Mouse (Mus musculus) cerebellum, adult 2 months (tissue): Measurements from ENCODE around the gene Tmem141. TPM values are rescaled to one million over a fixed set of nuclear protein-coding genes. Genes with fewer than 3 reads are reported as not detected.
A peak's percentile ranks its signal among the peaks of the same experiment; 100 is the strongest.

Experiments
- DNase-seq, 2 experiments: peaks; one replicate each; pipeline ENCODE4 v3.0.0; 2021
- H3K27ac ChIP-seq: fragments of 200-500 bp; 2 replicates; pipeline ENCODE4 v1.5.1; 2012; ENCODE audit warnings: low read length, control low read depth, inconsistent platforms; ENCODE audit not compliant: insufficient read depth
- H3K27me3 ChIP-seq: fragments of 200-500 bp; 2 replicates; pipeline ENCODE4 v1.6.1; 2012; ENCODE audit warnings: inconsistent platforms, mild to moderate bottlenecking, low read length, moderate library complexity; ENCODE audit not compliant: control insufficient read depth, insufficient read depth
- H3K4me1 ChIP-seq: fragments of 200-500 bp; 2 replicates; pipeline ENCODE4 v1.6.1; 2011; ENCODE audit warnings: low read length; ENCODE audit not compliant: control insufficient read depth, insufficient read depth
- H3K4me3 ChIP-seq: fragments of 200-500 bp; replicated peaks from 2 replicates; pipeline ENCODE3; 2011; ENCODE audit warnings: mild to moderate bottlenecking, low read depth, low read length, control low read depth; ENCODE audit not compliant: insufficient read depth
- CTCF ChIP-seq: fragments of 200-500 bp; IDR thresholded peaks from 2 replicates; pipeline ENCODE4 v1.5.1; 2011; ENCODE audit warnings: low read depth, mild to moderate bottlenecking, control low read depth, low read length, moderate library complexity, borderline replicate concordance; ENCODE audit not compliant: insufficient read depth
- POLR2A ChIP-seq: fragments of 200-500 bp; IDR thresholded peaks from 2 replicates; pipeline ENCODE4 v1.6.1; 2011; ENCODE audit warnings: low read length, control low read depth, borderline replicate concordance; ENCODE audit not compliant: insufficient read depth
- WGBS: fragments of 180-500 bp; shearing (Covaris S2); methylation state at CpG from one replicate; pipeline ENCODE4 v1.1.7; 2018; 5-methylcytosine and 5-hydroxymethylcytosine counted together
- polyA plus RNA-seq: library from polyadenylated mRNA; depleted of rRNA; stranded (reverse); fragments of >200 nt; gene quantifications from 2 replicates; pipeline ENCODE4 v1.2.3, GENCODE M21; 2012

Gene Tmem141
- polyA plus RNA-seq, 1 experiment: 85.7 TPM

- no peaks in the 10 kb centered on the region for H3K27me3 ChIP-seq
- DNase-seq: peak; percentile 84 to 86
- H3K27ac ChIP-seq: peak overlapping the region; percentile 96
Measured at GRCm38 (mm10) chr2:25579737-25580460, 41.9 kb downstream of the Tmem141 start.

GRCm38 (mm10) chr2:25578796-25579736 lies 42.7 kb downstream of the Tmem141 start:
- Histone ChIP-seq H3K27me3 (no peaks in the 10 kb centered on the region), H3K4me3 (peak overlapping the region; percentile 70), H3K27ac (peak overlapping the region; percentile 96), H3K4me1 (peaks cover 63% of the 10 kb centered on the region)
- DNase-seq: peak; percentile 68 to 81
- no peak for TF ChIP-seq POLR2A
- 10% methylated on average over 77 of the region's 77 CpGs for WGBS

More at GRCm38 (mm10) chr2:25579737-25580460, 41.9 kb downstream of the Tmem141 start:
- H3K4me1 ChIP-seq: peaks cover 70% of the 10 kb centered on the region
- WGBS: 5% methylated on average over 27 of the region's 27 CpGs
- peak overlapping the region; percentile 70 for H3K4me3 ChIP-seq
- TF ChIP-seq CTCF: peak; percentile 79
- TF ChIP-seq POLR2A: no peak

GRCm38 (mm10) chr2:25577951-25578795 lies 43.6 kb downstream of the Tmem141 start:
- WGBS: 12% methylated on average over 75 of the region's 75 CpGs
- Histone ChIP-seq H3K4me1 (peaks cover 60% of the 10 kb centered on the region), H3K27me3 (no peaks in the 10 kb centered on the region), H3K4me3 (peak overlapping the region; percentile 70), H3K27ac (peak overlapping the region; percentile 96)
- DNase-seq: peak; percentile 54 to 78
- no peak for TF ChIP-seq CTCF
- no peak for TF ChIP-seq POLR2A

GRCm38 (mm10) chr2:25576965-25577891 lies 44.6 kb downstream of the Tmem141 start:
- Histone ChIP-seq H3K4me1 (peaks cover 52% of the 10 kb centered on the region), H3K27ac (peak overlapping the region; percentile 96), H3K4me3 (peak overlapping the region; percentile 32), H3K27me3 (no peaks in the 10 kb centered on the region)
- TF ChIP-seq CTCF (no peak), POLR2A (no peak)
- DNase-seq: peak; percentile 56 to 68
- WGBS: 19% methylated on average over 92 of the region's 92 CpGs

- peak overlapping the region; percentile 8 for H3K4me3 ChIP-seq
- TF ChIP-seq CTCF (no peak), POLR2A (no peak)
- H3K4me1 ChIP-seq: peaks cover 51% of the 10 kb centered on the region
- 32% methylated on average over 16 of the region's 16 CpGs for WGBS
- peak overlapping the region; percentile 96 for H3K27ac ChIP-seq
- H3K27me3 ChIP-seq: no peaks in the 10 kb centered on the region
- DNase-seq: peak; percentile 55 to 57
Measured at GRCm38 (mm10) chr2:25576028-25576850, 45.6 kb downstream of the Tmem141 start.

GRCm38 (mm10) chr2:25575432-25576027 lies 46.3 kb downstream of the Tmem141 start:
- H3K27ac ChIP-seq: peak overlapping the region; percentile 54
- peak overlapping the region; percentile 90 for H3K4me3 ChIP-seq
- DNase-seq: peak; percentile 69 to 77
- H3K27me3 ChIP-seq: no peaks in the 10 kb centered on the region
- 3% methylated on average over 21 of the region's 21 CpGs for WGBS
- peaks cover 49% of the 10 kb centered on the region for H3K4me1 ChIP-seq
- TF ChIP-seq CTCF: no peak
- no peak for TF ChIP-seq POLR2A
